Mouse (Mus musculus) ES-E14 (cell line): ENCODE data around the gene Fndc10. TPM values are rescaled to one million over a fixed set of nuclear protein-coding genes. Genes with fewer than 3 reads are reported as not detected.

Experiments
- DNase-seq: peaks from one replicate; pipeline ENCODE4 v3.0.0-alpha.2; 2013; ENCODE audit warnings: low read depth, low spot score
- H3K27ac ChIP-seq: 2 replicates; pipeline ENCODE4 v1.5.1; 2012; ENCODE audit warnings: low read depth, mild to moderate bottlenecking, low read length, moderate library complexity, mixed read lengths; ENCODE audit not compliant: poor library complexity, insufficient read depth, severe bottlenecking
- H3K36me3 ChIP-seq: 2 replicates; pipeline ENCODE4 v1.6.1; 2012; ENCODE audit warnings: mild to moderate bottlenecking, low read length, moderate library complexity, mixed read lengths; ENCODE audit not compliant: control insufficient read depth, poor library complexity, insufficient read depth, severe bottlenecking
- H3K4me1 ChIP-seq, 2 experiments: fragments of 150-350 bp in 1 of 2; sonication (generic) in 1 of 2; 2 replicates each; pipeline ENCODE4 v1.6.1; 2012; ENCODE audit warnings: low read length in 2 of 2, mild to moderate bottlenecking in 1 of 2, mixed read lengths in 1 of 2; ENCODE audit not compliant: control insufficient read depth in 2 of 2, insufficient read depth in 2 of 2, poor library complexity in 1 of 2
- H3K4me3 ChIP-seq, 2 experiments: fragments of 150-350 bp in 1 of 2; sonication (generic) in 1 of 2; 2 replicates each; pipeline ENCODE4 v1.5.1; 2012; ENCODE audit warnings: low read length in 2 of 2, low read depth in 1 of 2, mild to moderate bottlenecking in 1 of 2, mixed read lengths in 1 of 2; ENCODE audit not compliant: insufficient read depth in 1 of 2, poor library complexity in 1 of 2, severe bottlenecking in 1 of 2
- H3K9ac ChIP-seq: 2 replicates; pipeline ENCODE4 v1.6.1; 2012; ENCODE audit warnings: low read depth, mild to moderate bottlenecking, low read length, mixed read lengths; ENCODE audit not compliant: poor library complexity, insufficient read depth, severe bottlenecking
- H3K9me3 ChIP-seq: fragments of 150-350 bp; sonication (generic); 2 replicates; pipeline ENCODE4 v1.6.1; 2012; ENCODE audit warnings: low read depth, mild to moderate bottlenecking, low read length; ENCODE audit not compliant: control insufficient read depth, insufficient read depth
- CHD2 ChIP-seq: IDR thresholded peaks from 2 replicates; pipeline ENCODE4 v1.6.1; 2014; ENCODE audit warnings: mild to moderate bottlenecking, low read depth, low read length, inconsistent platforms
- HCFC1 ChIP-seq: IDR thresholded peaks from 2 replicates; pipeline ENCODE4 v1.6.1; 2012; ENCODE audit warnings: low read length, inconsistent platforms, borderline replicate concordance; ENCODE audit not compliant: insufficient read depth
- MAFK ChIP-seq: IDR thresholded peaks from 2 replicates; pipeline ENCODE4 v1.6.1; 2014; ENCODE audit warnings: mild to moderate bottlenecking, low read depth, low read length, inconsistent platforms; ENCODE audit not compliant: insufficient read depth
- ZC3H11A ChIP-seq: IDR thresholded peaks from 2 replicates; pipeline ENCODE4 v1.6.1; 2012; ENCODE audit warnings: low read depth, mild to moderate bottlenecking, inconsistent platforms, low read length, borderline replicate concordance
- ZNF384 ChIP-seq: IDR thresholded peaks from 2 replicates; pipeline ENCODE4 v1.6.1; 2012; ENCODE audit warnings: low read depth, low read length, inconsistent platforms
- in situ Hi-C, 2 experiments: fragments of 600-800 bp; cut with MboI; formaldehyde crosslinking; loops; one replicate each; pipeline ENCODE4 v1.15.1; 2025; ENCODE audit warnings: low sequenced_read_pairs in 2 of 2, inconsistent platforms in 1 of 2; ENCODE audit not compliant: unreplicated experiment in 2 of 2
- total RNA-seq: library from RNA; depleted of rRNA; stranded (reverse); fragments of 300-350 nt; gene quantifications from 2 replicates; pipeline ENCODE4 v1.2.3, GENCODE M21; 2012

Fndc10 gene
- total RNA-seq, 1 experiment = 10.0 TPM

GRCm38 (mm10) chr4:155700425-155700824 is 6.3 kb downstream of the Fndc10 start:
- H3K27ac ChIP-seq = no peak overlapping the region
- H3K9me3 ChIP-seq = no peaks in the 10 kb centered on the region
- in situ Hi-C loops = no loop called here
- no peak overlapping the region for H3K9ac ChIP-seq
- TF ChIP-seq ZNF384 = no peak
- no peak for TF ChIP-seq CHD2
- peak; percentile 56; the same call in 1 of the 2 replicates for TF ChIP-seq ZC3H11A
- TF ChIP-seq HCFC1 = no peak
- TF ChIP-seq MAFK = no peak
- no peak overlapping the region for H3K4me3 ChIP-seq
- DNase-seq = peak; percentile 31
- H3K36me3 ChIP-seq = peaks cover 3% of the 10 kb centered on the region; the same call in 1 of the 2 replicates
- H3K4me1 ChIP-seq = peaks cover 0 to 17% of the 10 kb centered on the region in 2 experiments; a peak in 1 of 4 replicates

- in situ Hi-C loops = no loop called here
- peak overlapping the region; percentile 4; the same call in 1 of the 2 replicates for H3K9ac ChIP-seq
- TF ChIP-seq CHD2 = no peak
- no peak for TF ChIP-seq ZNF384
- TF ChIP-seq HCFC1 = no peak
- no peak for TF ChIP-seq ZC3H11A
- TF ChIP-seq MAFK = no peak
- H3K4me3 ChIP-seq = peak overlapping the region in 1 of 2 experiments; percentile 89; a peak in 1 of 4 replicates
- no peaks in the 10 kb centered on the region for H3K9me3 ChIP-seq
- H3K4me1 ChIP-seq = peaks cover 5 to 8% of the 10 kb centered on the region in 2 experiments; a peak in 3 of 4 replicates
- no peak for DNase-seq
- no peaks in the 10 kb centered on the region for H3K36me3 ChIP-seq
- no peak overlapping the region for H3K27ac ChIP-seq
These were observed 9.3 kb downstream of the Fndc10 start for GRCm38 (mm10) chr4:155703425-155703929.

- Histone ChIP-seq H3K36me3 (no peaks in the 10 kb centered on the region), H3K9me3 (no peaks in the 10 kb centered on the region), H3K27ac (peak within 1 kb of the TSS; percentile 97), H3K9ac (peak within 1 kb of the TSS; percentile 97), H3K4me3 (peak within 1 kb of the TSS; percentile 89 to 99), H3K4me1 (peaks cover 8 to 9% of the 10 kb centered on the region in 2 experiments; a peak in 3 of 4 replicates)
- TF ChIP-seq ZNF384 = no peak
- TF ChIP-seq CHD2 = no peak
- TF ChIP-seq MAFK = no peak
- peak; percentile 85 for TF ChIP-seq HCFC1
- TF ChIP-seq ZC3H11A = peak; percentile 44; the same call in 1 of the 2 replicates
- in situ Hi-C loops = no loop called here
- DNase-seq = peak; percentile 96
These were observed 10.8 kb downstream of the Fndc10 start, which contains the start of gene Ssu72 for GRCm38 (mm10) chr4:155704721-155705591. Ssu72 (plus strand) TSS chr4:155704800.

GRCm38 (mm10) chr4:155705592-155705929 is 11.4 kb downstream of the Fndc10 start:
- no peaks in the 10 kb centered on the region for H3K9me3 ChIP-seq
- peak overlapping the region; percentile 89 to 99 for H3K4me3 ChIP-seq
- H3K36me3 ChIP-seq = no peaks in the 10 kb centered on the region
- H3K27ac ChIP-seq = peak overlapping the region; percentile 97
- peak overlapping the region; percentile 97 for H3K9ac ChIP-seq
- in situ Hi-C loops = no loop called here
- TF ChIP-seq CHD2 (no peak), HCFC1 (no peak), ZNF384 (no peak), ZC3H11A (no peak), MAFK (no peak)
- DNase-seq = no peak
- peaks cover 8 to 9% of the 10 kb centered on the region in 2 experiments; a peak in 3 of 4 replicates for H3K4me1 ChIP-seq
